Mouse (Mus musculus) megakaryocyte-erythroid progenitor cell, adult 5 weeks (primary cell): ENCODE data around the gene Nkx2-9. TPM values are rescaled to one million over a fixed set of nuclear protein-coding genes. Genes with fewer than 3 reads are reported as not detected.

ENCODE experiments used
- polyA plus RNA-seq: library from polyadenylated mRNA; stranded (reverse); fragments of >175 nt; gene quantifications from 2 replicates; pipeline ENCODE4 v1.2.3, GENCODE M21; 2012

Nkx2-9 gene
- polyA plus RNA-seq: not detected in 2 replicates

GRCm38 (mm10) chr12:56612761-56613437 is at the start of gene Nkx2-9:
Gene Nkx2-9 (minus strand): TSS chr12:56613284.

Other genes starting within 250 kb of the Nkx2-9 start
- gene Nkx2-1, start 76.4 kb downstream of the Nkx2-9 start, polyA plus RNA-seq: not detected in 2 replicates
- gene Pax9, start 78.5 kb upstream of the Nkx2-9 start, polyA plus RNA-seq: 0.04 TPM in 1 of 2 replicates, not detected in the other